Mouse (Mus musculus): ENCODE measurements around the gene 4930402K13Rik.
"Not testable (repeated sequence)": the region's sequence is repeated elsewhere in the genome, so short reads cannot be mapped to it uniquely, and the experiment has no call there.

4930402K13Rik gene

DNA sequence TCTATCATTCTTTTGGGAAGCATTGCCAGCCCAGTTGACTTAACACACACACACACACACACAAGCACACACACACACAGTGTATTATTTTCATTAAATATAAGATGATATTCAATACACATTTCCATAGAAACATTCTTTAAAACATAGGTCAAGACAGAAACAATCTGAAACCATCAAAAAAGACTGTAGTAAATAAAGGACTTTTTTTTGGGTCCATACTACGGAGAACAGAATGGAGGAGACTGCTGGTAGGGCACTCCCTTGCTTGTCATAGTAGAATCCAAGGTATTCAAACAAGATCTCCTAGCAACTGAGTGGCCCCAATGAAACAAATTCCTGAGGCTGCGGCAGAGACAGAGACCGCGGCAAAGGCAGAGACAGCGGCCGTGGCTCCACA, at the start of gene 4930402K13Rik:
4930402K13Rik (plus strand) TSS at position 301 of the 400 bp plus-strand sequence.
- DNase-seq (ENCODE audit: low read depth, low spot score), result no peak

DNA sequence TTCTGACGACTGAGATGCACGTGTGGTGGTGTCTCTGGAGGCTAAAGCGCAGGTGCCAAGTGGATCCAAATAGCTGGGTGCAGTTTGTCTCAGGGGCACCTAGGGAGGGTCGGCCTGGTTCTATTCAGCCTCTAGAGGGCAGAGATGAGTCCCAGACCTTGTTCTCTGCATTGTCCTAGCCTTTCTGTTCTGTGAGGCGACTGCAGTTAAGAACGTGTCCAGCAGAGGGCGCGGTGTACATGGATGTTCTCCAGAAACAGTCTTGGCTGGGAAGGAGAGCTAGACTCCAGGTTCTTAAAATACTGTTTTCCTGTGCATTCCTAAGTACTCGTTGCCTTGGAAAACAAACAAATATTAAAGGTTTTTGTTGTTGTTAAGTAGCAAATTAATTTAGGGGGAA, 43.4 kb upstream of the 4930402K13Rik start:
- DNase-seq (ENCODE audit: low read depth, low spot score), result peak; percentile 58

DNA sequence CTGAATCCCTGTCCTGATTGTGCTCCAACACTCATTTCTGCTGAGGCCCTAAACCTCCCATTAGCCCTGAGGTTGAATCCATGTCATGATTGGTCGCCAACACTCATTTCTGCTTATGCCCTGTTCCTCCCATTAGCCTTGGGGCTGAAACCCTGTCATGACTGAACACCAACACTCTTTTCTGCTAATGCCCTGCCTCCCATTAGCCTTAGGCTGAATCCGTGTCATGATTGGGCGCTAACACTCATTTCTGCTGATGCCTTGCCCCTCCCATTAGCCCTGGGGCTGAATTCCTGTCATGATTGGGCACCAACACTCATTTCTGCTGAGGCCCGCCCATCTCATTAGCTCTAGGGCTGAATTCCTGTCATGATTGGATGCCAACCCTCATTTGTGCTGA, 42.3 kb upstream of the 4930402K13Rik start:
- no peak for DNase-seq (ENCODE audit: low read depth, low spot score)

DNA sequence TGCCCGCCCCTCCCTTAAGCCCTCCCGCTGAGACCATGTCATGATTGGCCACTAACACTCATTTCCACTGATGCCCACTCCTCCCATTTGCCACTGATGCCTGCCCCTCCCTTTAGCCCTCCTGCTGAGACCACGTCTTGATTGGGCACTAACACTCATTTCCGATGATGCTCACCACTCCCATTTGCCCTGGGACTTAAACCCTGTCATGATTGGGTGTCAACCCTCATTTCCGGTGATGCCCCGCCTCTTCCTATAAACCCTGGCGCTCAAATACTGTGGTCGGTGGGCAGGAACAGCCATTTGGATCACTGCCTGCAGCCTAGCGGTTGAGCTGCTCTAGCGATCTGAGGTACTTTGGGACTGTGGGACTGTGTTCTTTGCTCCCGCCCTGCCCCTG, 41.6 kb upstream of the 4930402K13Rik start, which contains the start of gene Fthl17f:
Fthl17f (plus strand) TSS at position 301 of the 400 bp plus-strand sequence.
- DNase-seq (ENCODE audit: low read depth, low spot score), result not testable (repeated sequence)

DNA sequence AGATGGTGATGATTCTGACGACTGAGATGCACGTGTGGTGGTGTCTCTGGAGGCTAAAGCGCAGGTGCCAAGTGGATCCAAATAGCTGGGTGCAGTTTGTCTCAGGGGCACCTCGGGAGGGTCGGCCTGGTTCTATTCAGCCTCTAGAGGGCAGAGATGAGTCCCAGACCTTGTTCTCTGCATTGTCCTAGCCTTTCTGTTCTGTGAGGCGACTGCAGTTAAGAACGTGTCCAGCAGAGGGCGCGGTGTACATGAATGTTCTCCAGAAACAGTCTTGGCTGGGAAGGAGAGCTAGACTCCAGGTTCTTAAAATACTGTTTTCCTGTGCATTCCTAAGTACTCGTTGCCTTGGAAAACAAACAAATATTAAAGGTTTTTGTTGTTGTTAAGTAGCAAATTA, 26.7 kb upstream of the 4930402K13Rik start:
- DNase-seq (ENCODE audit: low read depth, low spot score), result peak; percentile 56

DNA sequence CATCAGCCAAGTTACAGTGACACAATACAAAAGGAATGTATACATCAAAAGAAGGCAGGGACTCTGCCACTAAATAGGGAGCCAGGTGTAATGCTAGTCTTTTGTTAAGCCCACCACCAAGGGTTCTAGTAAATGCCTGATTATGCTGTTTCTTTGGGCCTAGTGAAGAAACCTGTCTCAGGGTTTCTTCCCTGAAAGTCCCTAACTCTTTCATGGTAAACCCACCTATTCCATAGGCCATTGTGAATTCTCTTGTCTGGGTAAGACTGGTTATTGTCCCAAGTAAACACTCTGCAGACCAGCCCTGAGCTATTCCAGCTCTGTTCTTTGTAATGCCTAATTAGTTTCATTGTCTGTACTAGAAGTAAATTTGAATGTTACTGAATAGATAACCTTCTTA, 9.3 kb upstream of the 4930402K13Rik start:
- DNase-seq (ENCODE audit: low read depth, low spot score), result not testable (repeated sequence)

DNA sequence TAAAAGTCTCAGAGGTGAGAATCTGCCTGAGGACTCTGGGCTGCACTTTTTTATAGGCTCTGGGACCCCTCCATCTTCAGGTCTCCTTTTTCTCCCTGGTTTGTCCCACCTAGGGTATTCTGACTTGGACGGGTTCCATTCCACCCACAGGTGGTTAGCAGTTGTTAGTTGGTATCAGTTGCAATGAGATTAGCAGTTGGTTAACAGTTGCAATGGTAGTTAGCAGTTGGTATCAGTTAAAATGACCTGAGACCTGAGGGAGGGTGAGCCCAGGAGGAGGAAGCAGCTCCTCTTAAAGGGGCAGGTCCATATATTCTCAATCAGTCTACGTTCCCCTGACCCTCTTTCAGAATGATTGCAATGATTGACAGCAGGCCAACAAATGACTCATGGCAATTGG, 6.0 kb downstream of the 4930402K13Rik start:
- DNase-seq (ENCODE audit: low read depth, low spot score), result no peak

DNA sequence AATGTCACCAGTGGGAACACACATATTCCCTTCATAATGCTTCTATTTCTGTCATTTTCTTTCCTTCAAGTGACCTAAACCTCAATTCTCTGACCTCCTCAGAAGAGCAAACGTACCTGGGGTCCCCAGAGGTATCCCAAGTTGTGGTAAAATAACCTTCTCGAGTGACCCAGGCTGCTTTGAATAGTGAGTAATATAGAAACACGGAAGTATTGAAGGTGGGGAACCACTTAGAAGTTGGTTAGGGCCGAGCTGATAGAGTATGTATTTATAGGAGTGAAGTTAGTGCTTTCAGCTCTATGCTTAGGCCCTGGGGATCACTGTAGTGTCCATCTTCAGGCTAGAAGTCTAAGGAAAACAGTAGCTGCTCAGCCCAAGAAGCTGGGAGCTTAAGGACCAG, 20.6 kb downstream of the 4930402K13Rik start:
- no peak for DNase-seq (ENCODE audit: low read depth, low spot score)

DNA sequence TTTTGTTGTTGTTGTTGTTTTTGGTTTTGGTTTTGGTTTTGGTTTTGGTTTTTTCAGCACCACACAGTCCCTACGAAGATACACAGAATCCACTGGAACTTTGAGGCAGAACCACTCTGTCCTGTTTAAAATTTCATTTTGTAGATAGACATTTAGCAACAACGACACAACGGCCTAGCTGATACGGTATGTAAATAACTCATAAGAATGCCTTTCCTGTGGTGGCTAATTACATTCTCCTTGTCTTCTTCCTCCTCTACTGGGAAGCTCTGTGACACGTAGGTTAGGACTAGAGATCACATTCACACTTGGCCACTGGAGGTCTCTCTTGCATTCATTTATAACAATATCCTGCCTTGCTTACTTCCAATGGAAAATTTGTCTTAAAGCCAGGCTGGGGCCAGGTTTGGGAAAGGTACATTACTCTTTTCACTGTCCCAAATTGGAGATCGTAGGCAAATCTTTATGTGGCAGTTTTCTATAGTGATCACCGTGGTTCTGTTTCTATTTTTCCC, 24.0 kb downstream of the 4930402K13Rik start:
- peak; percentile 89 for DNase-seq (ENCODE audit: low read depth, low spot score)

DNA sequence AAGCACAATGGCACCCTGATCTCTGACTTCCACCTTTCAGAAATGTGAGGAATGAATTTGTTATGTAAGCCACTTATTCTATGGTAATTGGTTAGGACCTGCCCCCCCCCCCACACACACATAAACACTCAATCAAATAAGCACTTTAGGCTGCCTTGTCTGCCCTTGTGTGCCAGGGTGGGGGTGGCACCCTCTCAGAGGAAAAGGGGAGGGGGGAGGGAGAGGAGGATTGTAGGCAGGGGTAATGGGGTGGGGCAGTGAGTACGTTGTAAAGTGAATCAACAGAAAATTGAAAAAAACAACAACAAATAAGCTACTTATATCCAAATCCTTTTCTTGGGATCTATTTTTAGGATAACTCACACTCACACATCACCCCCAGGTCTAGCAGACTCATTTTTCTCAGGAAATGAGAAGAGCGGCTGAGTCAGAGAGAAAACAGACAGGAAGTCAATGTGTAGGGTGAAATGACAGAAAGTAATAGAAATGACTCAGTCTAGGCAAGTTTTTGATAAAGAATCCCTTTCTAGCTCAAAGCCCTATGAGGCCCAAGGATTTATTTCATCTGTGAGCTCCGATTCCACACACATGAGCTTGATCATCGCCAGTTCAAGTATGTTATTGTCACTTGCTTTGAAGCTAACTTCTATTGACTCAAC, 35.1 kb downstream of the 4930402K13Rik start:
- peak; percentile 82 for DNase-seq (ENCODE audit: low read depth, low spot score)

DNA sequence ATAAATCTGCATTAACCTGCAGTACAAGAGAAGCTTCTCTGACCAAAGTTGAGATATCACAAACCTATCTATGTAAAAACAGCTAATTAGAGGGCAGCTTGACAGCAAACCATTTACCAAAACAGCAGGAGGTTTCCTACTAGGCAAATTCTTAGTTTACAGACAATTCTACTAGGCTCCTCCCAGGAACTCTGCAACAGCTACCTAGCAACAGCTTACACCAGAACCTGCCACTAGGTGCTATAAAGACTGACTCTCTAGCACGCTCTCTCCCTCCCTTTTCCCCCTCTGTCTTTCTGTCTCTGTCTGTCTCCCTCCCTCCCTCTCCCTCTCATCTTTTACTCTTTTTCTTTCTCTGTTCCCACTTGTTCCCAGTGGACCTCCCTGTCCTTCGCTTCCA, 38.3 kb downstream of the 4930402K13Rik start:
- DNase-seq (ENCODE audit: low read depth, low spot score), result peak; percentile 54

Data from 3T3-L1 (cell line).